Mouse (Mus musculus): ENCODE results near the gene Anapc7. TPM values are rescaled to one million over a fixed set of nuclear protein-coding genes. Genes with fewer than 3 reads are reported as not detected.

Gene Anapc7
- polyA plus RNA-seq, 1 experiment = 17.8 TPM

DNA sequence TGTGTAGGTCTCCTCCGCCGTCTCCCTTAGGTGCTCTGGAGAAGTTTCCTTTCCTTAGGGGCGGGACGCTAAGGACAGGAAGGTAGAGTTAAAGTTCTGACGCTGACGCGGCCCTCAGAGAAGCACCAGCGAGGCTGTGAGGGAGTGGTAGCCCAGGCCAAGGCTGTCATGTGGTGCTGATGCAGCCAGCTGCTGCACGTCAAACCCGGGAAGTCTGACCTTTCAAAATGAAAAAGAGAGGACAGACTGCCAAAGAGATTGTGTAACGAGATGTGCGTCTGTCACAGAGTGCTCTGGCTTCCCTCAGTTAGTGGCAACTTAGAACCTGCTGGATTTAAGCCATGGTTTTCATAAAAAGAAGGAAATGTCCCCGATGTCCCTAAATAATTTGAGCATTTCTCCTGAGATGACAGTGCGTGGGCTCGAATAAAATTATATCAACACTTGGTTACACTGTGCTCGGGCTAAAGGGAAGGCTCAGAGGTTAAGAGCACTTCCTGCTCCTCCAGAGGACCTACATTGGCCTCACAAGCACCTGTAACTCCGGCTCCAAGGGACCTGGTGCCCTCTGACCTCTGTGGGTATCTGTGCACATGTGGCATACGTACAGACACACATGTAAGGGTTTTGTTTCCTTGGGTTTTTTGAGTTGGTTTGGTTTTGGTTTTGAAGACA lies 20.7 kb upstream of the Anapc7 start:
- Histone ChIP-seq H3K4me3 (replicated peaks; ENCODE audit: control insufficient read depth, low read depth, low read length) (no peak overlapping the region), H3K27ac (ENCODE audit: control insufficient read depth, insufficient read depth, low read depth, low read length, poor library complexity) (no peak overlapping the region), H3K4me1 (ENCODE audit: control insufficient read depth, insufficient read depth, low read length) (peaks cover 6% of the 10 kb centered on the region; the same call in 1 of the 2 replicates)
- TF ChIP-seq CTCF (IDR thresholded peaks at IDR 0.05; ENCODE audit: control insufficient read depth, insufficient read depth, low read length) (no peak), POLR2A (IDR thresholded peaks at IDR 0.05; ENCODE audit: borderline replicate concordance, control insufficient read depth, low read depth, low read length) (no peak)
- WGBS = 41% methylated on average over 18 of the region's 18 CpGs

DNA sequence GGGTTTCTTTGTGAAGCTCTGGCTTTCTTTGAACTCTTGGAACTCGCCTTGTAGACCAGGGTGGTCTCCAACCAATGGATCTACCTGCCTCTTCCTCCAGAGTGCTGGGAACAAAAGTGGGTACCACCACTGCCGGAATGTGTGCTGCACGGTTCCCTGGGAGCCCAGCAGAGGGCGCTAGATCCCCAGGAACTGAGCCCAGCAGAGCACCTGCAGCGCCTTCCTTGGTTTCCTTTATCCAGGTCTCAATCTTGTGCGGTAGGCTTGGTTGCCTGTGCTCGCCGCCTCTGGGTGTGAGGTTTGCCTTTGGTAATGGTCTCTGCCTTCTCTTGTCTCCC lies 20.2 kb upstream of the Anapc7 start:
- peak; percentile 90 for TF ChIP-seq CTCF (IDR thresholded peaks at IDR 0.05; ENCODE audit: control insufficient read depth, insufficient read depth, low read length)
- TF ChIP-seq POLR2A (IDR thresholded peaks at IDR 0.05; ENCODE audit: borderline replicate concordance, control insufficient read depth, low read depth, low read length) = no peak
- 26% methylated on average over 8 of the region's 8 CpGs for WGBS
- no peak overlapping the region for H3K27ac ChIP-seq (ENCODE audit: control insufficient read depth, insufficient read depth, low read depth, low read length, poor library complexity)
- peaks cover 6% of the 10 kb centered on the region; the same call in 1 of the 2 replicates for H3K4me1 ChIP-seq (ENCODE audit: control insufficient read depth, insufficient read depth, low read length)
- no peak overlapping the region for H3K4me3 ChIP-seq (replicated peaks; ENCODE audit: control insufficient read depth, low read depth, low read length)

DNA sequence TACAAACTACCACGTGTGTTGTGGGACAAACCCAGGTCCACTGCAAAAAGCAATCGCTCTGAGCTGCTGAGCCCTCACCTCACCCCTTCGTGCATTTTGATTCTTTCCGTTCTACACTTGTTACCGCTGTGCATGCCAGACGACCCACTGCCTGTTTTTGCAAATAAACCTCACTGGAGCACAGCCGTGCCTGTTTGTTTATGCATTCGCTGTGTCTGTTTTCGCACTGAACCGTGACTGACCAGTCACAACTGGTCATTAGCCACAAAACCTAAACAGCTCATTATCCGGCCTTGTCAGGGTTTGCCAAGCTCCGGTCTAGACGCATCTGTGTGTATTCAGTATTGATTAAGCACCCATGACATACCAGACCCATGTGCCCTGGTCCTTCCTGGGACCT lies 19.3 kb upstream of the Anapc7 start:
- no peak for TF ChIP-seq POLR2A (IDR thresholded peaks at IDR 0.05; ENCODE audit: borderline replicate concordance, control insufficient read depth, low read depth, low read length)
- TF ChIP-seq CTCF (IDR thresholded peaks at IDR 0.05; ENCODE audit: control insufficient read depth, insufficient read depth, low read length) = no peak
- H3K27ac ChIP-seq (ENCODE audit: control insufficient read depth, insufficient read depth, low read depth, low read length, poor library complexity) = no peak overlapping the region
- H3K4me1 ChIP-seq (ENCODE audit: control insufficient read depth, insufficient read depth, low read length) = peaks cover 2% of the 10 kb centered on the region; the same call in 1 of the 2 replicates
- no peak overlapping the region for H3K4me3 ChIP-seq (replicated peaks; ENCODE audit: control insufficient read depth, low read depth, low read length)
- WGBS = 92% methylated on average over 13 of the region's 13 CpGs

DNA sequence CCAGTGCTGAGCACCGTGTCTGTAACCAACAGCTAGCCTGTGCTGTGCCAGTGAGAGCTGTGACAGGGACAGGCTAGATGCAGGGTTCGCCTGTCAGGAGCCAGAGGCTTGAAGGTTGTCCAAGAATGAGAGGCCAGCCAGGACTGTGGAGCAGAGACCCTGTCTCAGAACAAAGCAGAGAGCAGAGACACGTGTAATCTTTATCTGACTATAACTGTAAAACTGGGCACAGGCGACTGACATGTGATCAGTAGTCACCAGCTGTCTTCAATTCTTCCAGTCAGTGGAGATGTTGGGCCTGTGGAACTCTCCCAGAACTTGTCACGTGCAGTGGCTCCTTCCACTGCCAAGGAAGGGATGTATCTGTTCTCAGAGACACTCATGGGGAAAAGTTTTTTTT lies 18.7 kb upstream of the Anapc7 start:
- peaks cover 2% of the 10 kb centered on the region; the same call in 1 of the 2 replicates for H3K4me1 ChIP-seq (ENCODE audit: control insufficient read depth, insufficient read depth, low read length)
- no peak overlapping the region for H3K27ac ChIP-seq (ENCODE audit: control insufficient read depth, insufficient read depth, low read depth, low read length, poor library complexity)
- WGBS = 80% methylated on average over 5 of the region's 5 CpGs
- TF ChIP-seq CTCF (IDR thresholded peaks at IDR 0.05; ENCODE audit: control insufficient read depth, insufficient read depth, low read length) = no peak
- no peak for TF ChIP-seq POLR2A (IDR thresholded peaks at IDR 0.05; ENCODE audit: borderline replicate concordance, control insufficient read depth, low read depth, low read length)
- no peak overlapping the region for H3K4me3 ChIP-seq (replicated peaks; ENCODE audit: control insufficient read depth, low read depth, low read length)

DNA sequence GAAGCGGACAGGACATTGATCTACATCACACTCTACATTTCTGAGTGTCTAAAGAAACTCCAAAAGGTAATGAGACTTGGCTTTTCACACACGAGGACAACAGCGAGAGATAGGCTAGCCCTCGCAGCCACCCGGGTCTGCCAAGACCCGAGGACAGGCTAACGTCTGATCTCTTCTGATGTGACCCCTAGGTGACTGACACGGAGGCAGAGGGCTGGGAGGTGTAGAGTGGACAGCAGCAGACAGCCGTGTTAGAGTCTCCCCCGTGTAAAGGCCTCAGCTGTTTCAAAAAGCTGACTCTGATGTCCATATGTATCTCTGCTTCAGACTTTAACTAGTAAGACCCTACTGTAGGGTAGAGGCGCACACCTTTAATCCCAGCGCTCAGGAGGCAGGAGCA lies 18.1 kb upstream of the Anapc7 start:
- TF ChIP-seq POLR2A (IDR thresholded peaks at IDR 0.05; ENCODE audit: borderline replicate concordance, control insufficient read depth, low read depth, low read length) = no peak
- no peaks in the 10 kb centered on the region; the same call in 1 of the 2 replicates for H3K4me1 ChIP-seq (ENCODE audit: control insufficient read depth, insufficient read depth, low read length)
- WGBS = 92% methylated on average over 12 of the region's 12 CpGs
- no peak overlapping the region for H3K27ac ChIP-seq (ENCODE audit: control insufficient read depth, insufficient read depth, low read depth, low read length, poor library complexity)
- H3K4me3 ChIP-seq (replicated peaks; ENCODE audit: control insufficient read depth, low read depth, low read length) = no peak overlapping the region

DNA sequence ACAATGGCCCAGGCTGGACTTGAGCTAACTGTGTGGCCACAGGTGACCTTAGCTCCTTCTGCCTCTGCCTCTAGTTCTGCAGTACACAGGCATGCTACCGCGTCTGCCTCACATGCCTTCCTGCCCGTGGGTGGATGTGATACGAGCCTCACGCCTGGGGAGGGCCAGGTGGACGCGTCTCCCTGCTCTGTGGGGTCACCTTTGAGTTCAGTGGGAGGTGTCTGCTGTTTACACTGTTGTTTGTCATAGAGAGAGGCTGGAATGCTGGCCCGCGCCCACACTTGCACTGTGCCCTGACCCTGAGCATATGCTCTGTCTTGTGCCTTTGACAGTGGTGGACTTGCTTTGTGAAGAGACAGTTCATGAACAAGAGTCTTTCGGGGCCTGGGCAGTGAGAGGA lies 16.0 kb upstream of the Anapc7 start:
- WGBS = 95% methylated on average over 10 of the region's 10 CpGs
- Histone ChIP-seq H3K4me1 (ENCODE audit: control insufficient read depth, insufficient read depth, low read length) (no peaks in the 10 kb centered on the region; the same call in 1 of the 2 replicates), H3K4me3 (replicated peaks; ENCODE audit: control insufficient read depth, low read depth, low read length) (no peak overlapping the region), H3K27ac (ENCODE audit: control insufficient read depth, insufficient read depth, low read depth, low read length, poor library complexity) (no peak overlapping the region)
- TF ChIP-seq CTCF (IDR thresholded peaks at IDR 0.05; ENCODE audit: control insufficient read depth, insufficient read depth, low read length) (no peak), POLR2A (IDR thresholded peaks at IDR 0.05; ENCODE audit: borderline replicate concordance, control insufficient read depth, low read depth, low read length) (0 out of 2 replicates have a peak, but pooled peaks have one; percentile 13)

DNA sequence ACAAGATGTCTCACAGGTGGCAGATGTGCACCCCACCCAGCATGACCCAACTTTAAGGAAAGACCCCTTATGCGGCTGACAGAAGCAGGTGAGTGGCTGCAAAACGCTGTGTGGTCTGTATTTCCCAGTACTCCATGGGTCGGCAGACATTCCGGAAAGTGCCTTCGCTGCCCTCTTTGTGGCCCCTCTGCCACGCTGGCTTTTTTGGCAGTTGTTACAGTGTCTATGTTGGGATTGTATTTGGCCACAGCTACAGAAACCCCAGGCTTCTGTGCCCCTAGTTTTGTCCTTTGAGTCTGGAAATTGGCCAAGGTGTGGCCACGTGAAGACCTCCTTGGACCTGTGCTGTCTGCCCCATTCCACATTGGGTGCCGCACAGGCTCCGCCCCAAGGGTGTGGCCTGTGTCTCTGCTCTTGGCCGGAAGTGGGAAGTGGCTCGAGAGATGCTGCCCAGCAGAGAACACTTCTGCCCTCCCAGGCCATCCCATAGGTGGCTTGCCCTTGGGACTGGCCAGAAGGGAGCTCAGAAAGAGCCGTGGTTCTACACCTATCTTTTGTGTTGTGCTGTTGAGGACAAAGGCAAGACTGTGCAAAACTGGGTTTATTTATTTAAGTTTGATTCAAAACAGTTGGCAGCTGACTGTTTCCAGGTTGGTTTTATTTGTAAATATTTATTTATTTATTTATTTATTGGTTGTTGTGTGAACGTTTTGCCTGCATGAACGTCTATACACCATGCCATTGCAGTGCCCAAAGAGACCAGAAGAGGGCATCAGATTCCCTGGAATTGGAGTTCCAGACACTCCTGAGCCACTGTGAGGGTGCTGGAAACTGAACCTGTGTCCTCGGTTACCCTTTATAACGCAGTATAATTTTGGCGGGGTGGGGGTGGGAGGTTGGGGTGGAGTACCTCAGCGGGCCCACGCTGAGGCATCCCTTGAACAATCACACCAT lies 11.5 kb upstream of the Anapc7 start:
- TF ChIP-seq POLR2A (IDR thresholded peaks at IDR 0.05; ENCODE audit: borderline replicate concordance, control insufficient read depth, low read depth, low read length) = no peak
- H3K4me1 ChIP-seq (ENCODE audit: control insufficient read depth, insufficient read depth, low read length) = no peaks in the 10 kb centered on the region
- no peak overlapping the region for H3K27ac ChIP-seq (ENCODE audit: control insufficient read depth, insufficient read depth, low read depth, low read length, poor library complexity)
- WGBS = 89% methylated on average over 19 of the region's 19 CpGs
- H3K4me3 ChIP-seq (replicated peaks; ENCODE audit: control insufficient read depth, low read depth, low read length) = no peak overlapping the region

DNA sequence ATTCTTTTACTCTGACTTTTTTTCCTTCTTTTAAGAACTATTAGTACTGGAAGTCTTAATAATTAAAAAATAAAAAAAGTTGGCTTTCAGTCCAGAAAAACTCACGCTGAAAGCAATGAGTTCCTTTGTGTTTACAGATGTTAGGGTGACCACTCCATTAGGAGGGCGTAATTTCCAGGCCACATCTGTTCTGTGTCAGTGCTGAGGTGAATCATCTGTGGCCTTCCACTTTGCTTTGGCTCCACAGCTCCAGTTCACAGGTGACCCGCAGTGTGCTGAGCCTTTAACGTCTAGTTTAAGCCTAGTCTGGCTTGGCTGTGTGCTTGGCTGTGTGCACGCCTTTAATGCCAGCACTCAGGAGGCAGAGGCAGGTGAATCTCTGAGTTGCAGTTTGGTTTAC lies 9.6 kb upstream of the Anapc7 start:
- Histone ChIP-seq H3K4me1 (ENCODE audit: control insufficient read depth, insufficient read depth, low read length) (no peaks in the 10 kb centered on the region), H3K27ac (ENCODE audit: control insufficient read depth, insufficient read depth, low read depth, low read length, poor library complexity) (no peak overlapping the region), H3K4me3 (replicated peaks; ENCODE audit: control insufficient read depth, low read depth, low read length) (no peak overlapping the region)
- TF ChIP-seq POLR2A (IDR thresholded peaks at IDR 0.05; ENCODE audit: borderline replicate concordance, control insufficient read depth, low read depth, low read length) (no peak), CTCF (IDR thresholded peaks at IDR 0.05; ENCODE audit: control insufficient read depth, insufficient read depth, low read length) (no peak)
- 87% methylated on average over 5 of the region's 5 CpGs for WGBS

Data from bone marrow, adult 2 months (tissue).